Mouse (Mus musculus): Measurements from ENCODE around the gene Mast3. TPM values are rescaled to one million over a fixed set of nuclear protein-coding genes. Genes with fewer than 3 reads are reported as not detected.

The Mast3 gene
- polyA plus RNA-seq (2012; rRNA removed): 63.9 and 71.9 TPM in 2 replicates

DNA sequence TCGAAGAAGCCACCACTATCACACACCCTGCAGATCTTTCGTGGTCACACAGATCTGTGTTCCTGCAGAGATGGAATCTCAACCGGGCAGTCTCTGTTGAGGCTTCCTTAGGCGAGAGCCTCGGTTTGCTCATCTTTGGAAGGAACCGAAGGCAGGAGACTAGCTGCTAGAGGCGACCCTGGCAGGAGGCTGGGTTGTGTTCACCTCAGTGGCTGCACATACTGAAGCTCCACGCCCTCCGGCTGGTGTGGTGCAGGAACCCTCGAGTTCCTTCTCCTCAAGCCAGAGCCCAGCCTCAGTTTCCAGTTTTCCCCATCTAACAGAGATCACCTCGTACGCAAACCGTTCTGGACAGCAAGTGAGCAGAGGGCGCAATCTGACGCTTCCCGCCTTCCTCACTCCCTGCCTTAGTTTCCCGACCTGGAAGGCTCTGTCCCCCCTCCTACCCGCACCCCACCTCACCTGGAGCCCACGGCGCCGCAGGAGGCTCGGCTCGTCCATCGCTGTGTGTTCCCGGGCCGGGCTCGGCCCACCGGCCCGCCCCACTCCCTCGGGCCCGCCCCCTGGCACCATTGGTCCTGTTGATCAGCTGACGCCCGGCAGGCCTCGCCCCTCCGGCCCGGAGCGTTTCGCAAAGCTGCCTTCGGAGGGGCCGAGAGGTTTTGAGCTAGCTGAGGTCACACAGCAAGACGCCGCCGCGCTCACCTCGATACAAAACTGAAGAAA lies at the start of gene Mast3:
TSS of gene Mast3 (minus strand) at position 574 of the 726 bp plus-strand sequence.
- H3K27me3 ChIP-seq (ENCODE audit: control insufficient read depth, insufficient read depth, low read length): peaks cover 12% of the 10 kb centered on the region
- no peaks in the 10 kb centered on the region for H3K36me3 ChIP-seq (ENCODE audit: control insufficient read depth, insufficient read depth, low read length)
- TF ChIP-seq POLR2A (IDR thresholded peaks at IDR 0.05; ENCODE audit: low read depth, low read length) (no peak; the same call in 1 of the 2 replicates), CTCF (IDR thresholded peaks at IDR 0.05; ENCODE audit: extremely low read depth, insufficient read length, insufficient replicate concordance, low read depth, low read length) (no peak; the same call in 1 of the 2 replicates)
- WGBS: 1% methylated on average over 45 of the region's 45 CpGs
- no peak within 1 kb of the TSS; the same call in 1 of the 2 replicates for H3K27ac ChIP-seq (ENCODE audit: insufficient read depth, low read depth, low read length)
- H3K4me3 ChIP-seq (ENCODE audit: low read depth, low read length): peak within 1 kb of the TSS; percentile 93
- H3K4me1 ChIP-seq (ENCODE audit: control insufficient read depth, insufficient read depth, insufficient read length, low read length): peaks cover 17% of the 10 kb centered on the region

DNA sequence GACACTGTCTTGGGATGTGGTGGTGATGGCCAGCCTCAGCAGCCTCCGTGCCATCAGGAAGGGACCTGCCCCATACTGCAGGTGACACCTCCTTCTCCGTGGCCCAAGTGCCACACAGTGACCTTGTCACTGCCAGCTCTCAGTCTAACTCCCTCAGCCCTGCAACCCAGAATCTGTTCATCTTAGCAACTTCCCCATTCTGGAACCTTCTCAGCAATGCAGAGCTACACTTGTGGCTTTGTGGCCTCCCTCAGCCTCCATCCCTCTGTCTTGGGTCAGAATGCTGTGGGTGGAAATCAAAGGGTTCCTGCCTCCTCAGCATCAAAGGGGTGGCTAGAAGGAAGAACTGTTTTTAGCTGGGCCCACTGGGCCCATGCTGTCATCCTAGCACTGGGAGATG lies 49.0 kb upstream of the Mast3 start:
- H3K4me1 ChIP-seq (ENCODE audit: control insufficient read depth, insufficient read depth, insufficient read length, low read length): peaks cover 6% of the 10 kb centered on the region
- no peak overlapping the region for H3K4me3 ChIP-seq (ENCODE audit: low read depth, low read length)
- no peak for TF ChIP-seq POLR2A (IDR thresholded peaks at IDR 0.05; ENCODE audit: low read depth, low read length)
- TF ChIP-seq CTCF (IDR thresholded peaks at IDR 0.05; ENCODE audit: extremely low read depth, insufficient read length, insufficient replicate concordance, low read depth, low read length): no peak
- H3K36me3 ChIP-seq (ENCODE audit: control insufficient read depth, insufficient read depth, low read length): no peaks in the 10 kb centered on the region
- no peaks in the 10 kb centered on the region; the same call in 1 of the 2 replicates for H3K27me3 ChIP-seq (ENCODE audit: control insufficient read depth, insufficient read depth, low read length)
- WGBS: 72% methylated on average over 2 of the region's 2 CpGs
- H3K27ac ChIP-seq (ENCODE audit: insufficient read depth, low read depth, low read length): no peak overlapping the region

DNA sequence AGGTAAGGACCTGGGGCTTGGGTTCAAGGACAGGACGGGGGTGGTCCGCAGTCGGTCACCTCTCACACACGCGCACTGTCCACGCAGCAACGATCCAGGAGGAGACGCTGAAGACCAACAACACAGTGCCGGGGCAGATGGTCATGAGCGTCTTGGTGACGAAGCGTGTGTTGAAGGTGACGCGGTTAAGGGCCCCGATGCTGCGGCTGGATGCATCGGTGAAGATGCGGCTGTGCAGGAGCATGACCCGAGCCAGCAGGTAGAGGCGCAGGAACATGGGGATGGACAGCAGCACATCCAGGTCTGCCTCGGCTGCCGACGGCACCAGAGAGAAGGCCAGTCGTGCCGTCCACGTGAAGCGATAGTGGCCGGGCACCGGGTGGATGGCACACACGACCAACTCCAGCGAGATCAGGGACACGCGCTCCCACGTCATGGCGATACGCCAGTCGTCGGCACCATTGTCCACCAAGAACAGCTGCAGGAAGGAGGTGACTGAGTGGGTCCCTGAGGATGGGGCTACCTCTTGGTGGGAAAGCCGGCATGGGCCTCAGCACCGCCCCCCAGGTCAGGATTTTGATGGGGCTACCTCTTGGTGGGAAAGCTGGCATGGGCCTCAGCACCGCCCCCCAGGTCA lies 47.9 kb upstream of the Mast3 start:
- H3K27me3 ChIP-seq (ENCODE audit: control insufficient read depth, insufficient read depth, low read length): no peaks in the 10 kb centered on the region; the same call in 1 of the 2 replicates
- no peak overlapping the region for H3K4me3 ChIP-seq (ENCODE audit: low read depth, low read length)
- no peak overlapping the region for H3K27ac ChIP-seq (ENCODE audit: insufficient read depth, low read depth, low read length)
- WGBS: 92% methylated on average over 41 of the region's 41 CpGs
- TF ChIP-seq CTCF (IDR thresholded peaks at IDR 0.05; ENCODE audit: extremely low read depth, insufficient read length, insufficient replicate concordance, low read depth, low read length) (no peak), POLR2A (IDR thresholded peaks at IDR 0.05; ENCODE audit: low read depth, low read length) (no peak)
- peaks cover 6% of the 10 kb centered on the region for H3K4me1 ChIP-seq (ENCODE audit: control insufficient read depth, insufficient read depth, insufficient read length, low read length)
- no peaks in the 10 kb centered on the region for H3K36me3 ChIP-seq (ENCODE audit: control insufficient read depth, insufficient read depth, low read length)

DNA sequence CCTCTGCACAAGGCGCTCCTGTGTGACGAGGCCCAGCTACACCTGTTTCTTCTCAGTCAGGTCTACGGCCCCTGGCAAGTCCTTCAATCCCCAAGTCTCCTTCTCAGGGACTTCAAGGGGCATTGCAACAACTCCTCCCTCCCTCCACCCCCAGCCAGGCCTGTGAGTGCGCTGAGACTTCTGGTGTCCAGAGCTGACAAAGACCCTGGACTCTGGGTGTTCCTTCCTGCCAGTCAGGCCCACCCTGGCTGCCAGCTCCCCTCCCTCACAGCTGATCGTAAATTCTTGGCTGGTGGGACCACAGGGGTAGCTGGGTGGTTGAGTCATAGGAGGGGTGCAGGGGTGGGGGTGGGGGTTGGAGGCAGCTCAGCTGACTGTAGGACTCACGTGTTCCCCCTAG lies 47.0 kb upstream of the Mast3 start:
- no peak overlapping the region for H3K27ac ChIP-seq (ENCODE audit: insufficient read depth, low read depth, low read length)
- WGBS: 54% methylated on average over 6 of the region's 6 CpGs
- no peaks in the 10 kb centered on the region for H3K36me3 ChIP-seq (ENCODE audit: control insufficient read depth, insufficient read depth, low read length)

DNA sequence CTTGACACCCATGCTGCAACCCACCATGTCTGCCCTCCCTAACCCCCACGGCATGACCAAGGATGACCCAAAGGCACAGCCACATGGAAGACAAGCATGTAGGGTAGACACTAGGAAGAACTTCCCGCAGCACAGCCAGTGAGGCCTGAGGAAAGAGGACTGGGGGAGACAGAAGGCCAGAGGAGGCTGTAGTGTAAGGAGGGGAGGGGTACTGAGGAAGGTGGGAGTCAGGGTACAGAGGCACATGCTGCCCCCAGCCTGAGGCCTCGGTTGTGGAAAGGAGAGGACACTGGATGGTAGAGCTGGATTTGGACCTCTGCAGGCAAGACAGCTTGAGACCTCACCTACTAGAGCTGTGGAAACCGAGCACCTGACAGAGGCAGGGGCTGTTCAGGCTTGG lies 46.1 kb upstream of the Mast3 start:
- no peak for TF ChIP-seq POLR2A (IDR thresholded peaks at IDR 0.05; ENCODE audit: low read depth, low read length)
- TF ChIP-seq CTCF (IDR thresholded peaks at IDR 0.05; ENCODE audit: extremely low read depth, insufficient read length, insufficient replicate concordance, low read depth, low read length): no peak
- 85% methylated on average over 4 of the region's 4 CpGs for WGBS
- H3K27ac ChIP-seq (ENCODE audit: insufficient read depth, low read depth, low read length): no peak overlapping the region
- no peak overlapping the region for H3K4me3 ChIP-seq (ENCODE audit: low read depth, low read length)
- no peaks in the 10 kb centered on the region for H3K36me3 ChIP-seq (ENCODE audit: control insufficient read depth, insufficient read depth, low read length)
- H3K27me3 ChIP-seq (ENCODE audit: control insufficient read depth, insufficient read depth, low read length): 0 out of 2 replicates have a peak, but pooled peaks cover 5% of the 10 kb centered on the region
- no peaks in the 10 kb centered on the region for H3K4me1 ChIP-seq (ENCODE audit: control insufficient read depth, insufficient read depth, insufficient read length, low read length)

More for the DNA sequence above, 47.0 kb upstream of the Mast3 start:
- Histone ChIP-seq H3K4me1 (ENCODE audit: control insufficient read depth, insufficient read depth, insufficient read length, low read length) (peaks cover 4% of the 10 kb centered on the region), H3K27me3 (ENCODE audit: control insufficient read depth, insufficient read depth, low read length) (peaks cover 1% of the 10 kb centered on the region; the same call in 1 of the 2 replicates), H3K4me3 (ENCODE audit: low read depth, low read length) (no peak overlapping the region)
- no peak for TF ChIP-seq CTCF (IDR thresholded peaks at IDR 0.05; ENCODE audit: extremely low read depth, insufficient read length, insufficient replicate concordance, low read depth, low read length)
- no peak for TF ChIP-seq POLR2A (IDR thresholded peaks at IDR 0.05; ENCODE audit: low read depth, low read length)

DNA sequence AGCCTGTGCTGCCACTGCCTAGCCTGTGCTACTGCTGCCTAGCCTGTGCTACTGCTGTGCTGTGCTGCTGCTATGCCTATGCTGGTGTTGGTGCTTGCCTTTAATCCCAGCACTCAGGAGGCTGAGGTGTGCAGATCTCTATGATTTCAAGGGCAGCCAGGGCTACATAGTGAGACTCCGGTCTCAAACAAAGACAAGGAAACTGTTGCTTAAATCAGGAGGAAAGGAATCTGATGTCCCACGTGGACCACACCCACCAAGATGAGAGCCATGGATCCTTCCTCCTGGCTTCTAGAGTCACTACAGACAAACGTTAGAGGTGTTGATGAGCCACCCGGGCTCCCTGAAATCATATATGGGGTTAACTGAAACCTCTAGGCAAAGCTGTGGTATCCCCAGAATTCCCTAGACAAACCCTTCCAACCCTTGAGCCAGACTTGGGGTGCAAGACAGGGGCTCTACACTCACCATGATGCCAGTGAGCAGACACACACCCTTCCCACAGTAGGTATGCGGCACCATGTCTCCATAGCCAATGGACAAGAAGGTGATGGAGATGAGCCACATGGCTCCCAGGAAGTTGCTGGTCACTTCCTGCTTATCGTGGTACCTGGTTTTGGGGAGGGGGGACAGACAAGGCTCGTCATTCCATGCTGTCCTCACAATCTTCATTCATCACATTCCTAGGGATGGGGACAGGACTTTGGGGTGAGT lies 45.4 kb upstream of the Mast3 start:
- Histone ChIP-seq H3K27me3 (ENCODE audit: control insufficient read depth, insufficient read depth, low read length) (0 out of 2 replicates have a peak, but pooled peaks cover 5% of the 10 kb centered on the region), H3K36me3 (ENCODE audit: control insufficient read depth, insufficient read depth, low read length) (no peaks in the 10 kb centered on the region), H3K27ac (ENCODE audit: insufficient read depth, low read depth, low read length) (no peak overlapping the region), H3K4me1 (ENCODE audit: control insufficient read depth, insufficient read depth, insufficient read length, low read length) (no peaks in the 10 kb centered on the region), H3K4me3 (ENCODE audit: low read depth, low read length) (no peak overlapping the region)
- TF ChIP-seq CTCF (IDR thresholded peaks at IDR 0.05; ENCODE audit: extremely low read depth, insufficient read length, insufficient replicate concordance, low read depth, low read length) (no peak), POLR2A (IDR thresholded peaks at IDR 0.05; ENCODE audit: low read depth, low read length) (no peak)
- 63% methylated on average over 7 of the region's 7 CpGs for WGBS

Measured in small intestine, adult 2 months (tissue).